15 mouse cellular contexts compared by ENCODE assay signal in the genomic region with DNA sequence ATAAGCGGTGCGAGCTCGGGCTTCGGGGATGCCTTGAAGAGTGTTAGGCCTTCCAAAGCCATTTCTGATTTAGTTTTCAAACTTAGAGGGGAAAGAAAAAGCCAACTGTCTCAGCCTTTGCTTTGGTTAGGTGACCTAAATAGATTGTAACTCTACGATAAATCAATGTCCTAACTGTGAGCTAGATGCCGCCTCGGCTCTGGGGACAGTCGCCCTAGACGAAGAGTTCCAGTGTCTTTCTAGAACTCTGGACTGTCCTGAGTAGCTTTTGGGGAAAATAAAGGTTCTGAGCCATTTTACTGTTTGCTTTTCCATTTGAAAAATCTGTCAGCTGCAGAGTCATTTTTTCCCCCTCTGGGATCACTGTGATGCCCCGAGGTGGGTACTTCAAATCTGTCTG. TPM values are rescaled to one million over a fixed set of nuclear protein-coding genes. Genes with fewer than 3 reads are reported as not detected.
DNase-seq lines count a peak whose midpoint lies in the region; ATAC-seq and TF ChIP-seq lines count a peak whose summit lies in the region.
"Had no signal": no experiment of that assay in that cellular context is flagged by ENCODE, and none has a peak within 500 bp of the region (broad histone marks: within the 10 kb centered on the region; RNA-seq: fewer than 3 reads in every experiment).

No protein-coding gene starts in this region.

- 13% methylated on average over 10 of the region's 10 CpGs for WGBS in cerebellum, adult 2 months
- WGBS in hindbrain, embryonic 12.5 days = 34% methylated on average over 10 of the region's 10 CpGs
- 30% methylated on average over 10 of the region's 10 CpGs for WGBS in midbrain, embryonic 15.5 days

- DNase-seq in cerebellum, adult 2 months = no peak
- no peak for DNase-seq in cerebellum, adult 11 months
- DNase-seq in layer of hippocampus, adult 2 months (ENCODE audit: low spot score in 2 of 2) = no peak
- DNase-seq in layer of hippocampus, postnatal 36 days = no peak
- DNase-seq in heart, adult 8-10 months (ENCODE audit: low spot score) = no peak
- no peak for DNase-seq in lung, postnatal 4 days
- DNase-seq: layer of hippocampus, adult 9-11 months; lung, adult 2 months; thymus, postnatal 25 days had no signal

- H3K36me3 ChIP-seq in hindbrain, embryonic 12.5 days = no peaks in the 10 kb centered on the region
- H3K36me3 ChIP-seq in midbrain, embryonic 15.5 days (replicated peaks) = no peaks in the 10 kb centered on the region

- no peak overlapping the region for H3K9ac ChIP-seq in hindbrain, embryonic 12.5 days
- H3K9ac ChIP-seq in midbrain, embryonic 15.5 days = no peak overlapping the region

- no peak for TF ChIP-seq POLR2A in cerebellum, adult 2 months (IDR thresholded peaks at IDR 0.05; ENCODE audit: borderline replicate concordance, insufficient read depth, low read length)

- peak overlapping the region; percentile 22 for H3K4me3 ChIP-seq in cerebellum, adult 2 months (replicated peaks; ENCODE audit: insufficient read depth, low read depth, low read length)
- peak overlapping the region; percentile 28; the same call in 1 of the 2 replicates for H3K4me3 ChIP-seq in layer of hippocampus, adult 2 months
- no peak overlapping the region for H3K4me3 ChIP-seq in hindbrain, embryonic 12.5 days
- no peak overlapping the region for H3K4me3 ChIP-seq in midbrain, embryonic 15.5 days
- H3K4me3 ChIP-seq: erythroblast, embryonic 14.5 days had no signal

- ATAC-seq in hindbrain, embryonic 12.5 days (ENCODE audit: low FRiP score) = no peak
- no peak for ATAC-seq in midbrain, embryonic 15.5 days (replicated peaks)
- ATAC-seq: inflammation-experienced regulatory T-cells, adult 6 months had no signal

- H3K27me3 ChIP-seq in cerebellum, adult 2 months (ENCODE audit: control insufficient read depth, insufficient read depth, low read length) = no peaks in the 10 kb centered on the region
- peaks cover 41% of the 10 kb centered on the region for H3K27me3 ChIP-seq in hindbrain, embryonic 12.5 days
- peaks cover 41% of the 10 kb centered on the region for H3K27me3 ChIP-seq in midbrain, embryonic 15.5 days (replicated peaks)

- no peak for TF ChIP-seq CTCF in cerebellum, adult 2 months (IDR thresholded peaks at IDR 0.05; ENCODE audit: borderline replicate concordance, insufficient read depth, low read depth, low read length)
- no peak for TF ChIP-seq CTCF in layer of hippocampus, adult 2 months (conservative IDR thresholded peaks at IDR 0.05)

- H3K9me3 ChIP-seq in hindbrain, embryonic 12.5 days (replicated peaks) = no peaks in the 10 kb centered on the region
- no peaks in the 10 kb centered on the region for H3K9me3 ChIP-seq in midbrain, embryonic 15.5 days

- peak overlapping the region; percentile 24 for H3K4me2 ChIP-seq in hindbrain, embryonic 12.5 days (replicated peaks)
- H3K4me2 ChIP-seq in midbrain, embryonic 15.5 days = no peak overlapping the region

- H3K27ac ChIP-seq in cerebellum, adult 2 months (ENCODE audit: insufficient read depth, low read length) = peak overlapping the region; percentile 90
- H3K27ac ChIP-seq in layer of hippocampus, adult 2 months = peak overlapping the region; percentile 76; the same call in 1 of the 2 replicates
- no peak overlapping the region for H3K27ac ChIP-seq in hindbrain, embryonic 12.5 days
- peak overlapping the region; percentile 50; the same call in 1 of the 2 replicates for H3K27ac ChIP-seq in midbrain, embryonic 15.5 days
- H3K27ac ChIP-seq: kidney, postnatal 0 days; macrophage had no signal

- peaks cover 15% of the 10 kb centered on the region for H3K4me1 ChIP-seq in cerebellum, adult 2 months (ENCODE audit: control insufficient read depth, insufficient read depth, low read length)
- peaks cover 26% of the 10 kb centered on the region for H3K4me1 ChIP-seq in hindbrain, embryonic 12.5 days
- H3K4me1 ChIP-seq in midbrain, embryonic 15.5 days = peaks cover 3% of the 10 kb centered on the region; the same call in 1 of the 2 replicates

RNA-seq across cellular contexts. Expression of a gene that starts 49.6 kb away (rescaled TPM):
- polyA plus RNA-seq in cerebellum, adult 2 months (2012; rRNA removed) = 38.1 and 40.6 TPM in 2 replicates
- 10 to 100 TPM; 26.2 to 28.9 TPM for total RNA-seq in layer of hippocampus, adult 2 months (2021)
- total RNA-seq in layer of hippocampus, postnatal 36 days (2021) = 10 to 100 TPM; 24.1 to 29.9 TPM
- 16.5 and 20.3 TPM in 2 replicates for polyA plus RNA-seq in hindbrain, embryonic 12.5 days (2016; fragmentation: Nextera tagmentation; extraction: Ambion mirVana)
- 12.5 and 15.6 TPM in 2 replicates for polyA plus RNA-seq in midbrain, embryonic 15.5 days (2015; fragmentation: Nextera tagmentation; extraction: Ambion mirVana)
- 100 to 1,000 TPM; 129 to 140 (median 133) TPM for total RNA-seq in heart, adult 8-10 months (2022)

Comparison
In these comparisons a context has a peak if more than half of its experiments do, and no peak if none do; other contexts are left out.
1. H3K4me3 ChIP-seq: peak in cerebellum, adult 2 months (single experiment) and layer of hippocampus, adult 2 months (single experiment); none in hindbrain, embryonic 12.5 days (single experiment) and midbrain, embryonic 15.5 days (single experiment).
2. RNA of a gene that starts 49.6 kb away (total RNA-seq): 129 to 140 TPM in heart, adult 8-10 months; 24.1 to 29.9 TPM in layer of hippocampus, postnatal 36 days and 26.2 to 28.9 TPM in layer of hippocampus, adult 2 months; every median in the first group is over 4 times any median in the second.